Mouse (Mus musculus) spleen, adult 2 months (tissue): ENCODE data around the gene Ppp2r5a.

Experiments
- CTCF ChIP-seq: fragments of 200-500 bp; IDR thresholded peaks from 2 replicates; pipeline ENCODE4 v1.5.1; 2011; ENCODE audit warnings: mild to moderate bottlenecking, inconsistent platforms; ENCODE audit not compliant: insufficient read depth, insufficient read length, insufficient replicate concordance; ENCODE audit errors: extremely low read depth
- POLR2A ChIP-seq: fragments of 200-500 bp; IDR thresholded peaks from 2 replicates; pipeline ENCODE4 v1.6.1; 2011; ENCODE audit warnings: low read depth, low read length, inconsistent platforms

DNA sequence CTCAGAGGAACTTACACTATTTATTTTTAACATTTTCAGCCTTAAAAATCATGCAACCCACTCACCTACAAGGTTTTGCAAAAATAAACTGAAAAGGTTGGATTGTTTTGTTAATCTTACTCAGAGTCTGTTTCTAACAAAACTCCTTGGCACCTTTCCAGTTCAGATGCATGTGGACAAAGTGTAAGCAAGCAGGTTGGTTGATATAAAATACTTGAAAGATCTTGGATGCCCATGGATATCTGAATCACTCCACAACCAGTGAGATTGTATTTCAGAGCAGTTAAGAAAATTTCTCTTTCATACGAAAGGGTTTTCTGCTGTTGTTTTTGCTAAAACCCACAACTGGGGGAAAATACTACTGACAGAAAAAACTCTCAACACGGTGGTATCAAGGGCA lies 8.9 kb downstream of the Ppp2r5a start:
- no peak for TF ChIP-seq POLR2A
- no peak for TF ChIP-seq CTCF
